9 mouse cellular contexts compared by ENCODE assay signal in genomic region chr17:90422591-90422990, GRCm38 (mm10).
"Had no signal": no experiment of that assay in that cellular context is flagged by ENCODE, and none has a peak within 500 bp of the region (broad histone marks: within the 10 kb centered on the region; RNA-seq: fewer than 3 reads in every experiment).

No protein-coding gene starts in this region.

- DNase-seq: kidney, postnatal 14 days; layer of hippocampus, postnatal 36 days; liver; liver, embryonic 13.5 days; liver, postnatal 0 days; lung, postnatal 14 days; right cerebral cortex, postnatal 14 days; thymus, adult 2 months; thymus, postnatal 25 days had no signal
